Mouse (Mus musculus): Measurements from ENCODE around the gene Gpx4. TPM values are rescaled to one million over a fixed set of nuclear protein-coding genes. Genes with fewer than 3 reads are reported as not detected.

Gpx4 gene
- polyA plus RNA-seq (2014; fragmentation: Illumina TruSeq; extraction: RNeasy Lipid Tissue Mini Kit (QIAGEN cat#74804); ENCODE audit: low read depth, low replicate concordance), result 73.4 TPM

DNA sequence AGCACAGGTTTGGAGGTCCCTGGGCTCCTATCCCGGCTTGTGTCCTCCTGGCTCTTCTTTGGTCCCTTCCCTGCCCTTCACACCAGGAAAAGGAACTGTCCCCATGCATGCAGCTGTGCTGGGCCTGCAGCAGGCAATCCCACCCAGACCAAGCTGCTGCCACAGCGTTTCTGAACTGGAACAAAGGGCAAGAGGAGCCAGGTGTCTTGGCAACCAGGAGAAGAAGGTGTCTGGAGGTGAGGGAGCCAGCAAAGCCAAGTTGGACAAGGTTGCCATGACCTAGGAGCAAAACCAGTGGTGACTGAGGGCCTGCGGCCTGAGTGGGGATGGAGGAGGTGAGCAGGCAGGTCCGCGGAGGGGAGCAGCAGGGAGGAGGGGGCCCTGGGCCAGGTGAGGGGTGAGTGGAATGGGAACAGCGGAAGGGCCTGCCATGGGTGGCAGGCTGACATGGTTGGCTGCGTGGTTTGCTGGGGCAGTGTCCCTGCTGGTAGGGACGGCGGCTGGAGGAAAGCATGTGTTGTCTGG lies at the start of gene Gpx4:
Gpx4 (plus strand) TSS at position 126 of the 525 bp plus-strand sequence.

DNA sequence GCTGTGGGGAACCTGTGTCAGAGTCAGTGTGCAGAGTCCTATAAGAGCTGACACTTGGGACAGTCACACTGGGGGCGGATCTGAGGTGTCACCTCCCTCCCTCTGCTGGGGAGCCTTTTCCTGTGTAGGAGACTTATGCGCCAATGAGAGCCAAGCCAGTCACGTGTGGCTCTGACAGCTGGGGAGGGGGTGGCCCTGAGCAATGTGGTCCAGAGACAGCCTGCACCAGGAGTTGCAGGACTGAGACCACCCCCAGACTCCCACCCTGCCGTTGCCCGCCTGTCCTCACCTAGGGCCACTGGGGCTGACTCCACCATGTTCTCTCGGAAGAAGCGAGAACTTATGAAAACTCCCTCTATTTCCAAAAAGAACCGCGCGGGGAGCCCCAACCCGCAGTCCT lies 30.5 kb upstream of the Gpx4 start, which contains the start of gene Arhgap45:
Arhgap45 (plus strand) TSS at position 143 of the 400 bp plus-strand sequence.

DNA sequence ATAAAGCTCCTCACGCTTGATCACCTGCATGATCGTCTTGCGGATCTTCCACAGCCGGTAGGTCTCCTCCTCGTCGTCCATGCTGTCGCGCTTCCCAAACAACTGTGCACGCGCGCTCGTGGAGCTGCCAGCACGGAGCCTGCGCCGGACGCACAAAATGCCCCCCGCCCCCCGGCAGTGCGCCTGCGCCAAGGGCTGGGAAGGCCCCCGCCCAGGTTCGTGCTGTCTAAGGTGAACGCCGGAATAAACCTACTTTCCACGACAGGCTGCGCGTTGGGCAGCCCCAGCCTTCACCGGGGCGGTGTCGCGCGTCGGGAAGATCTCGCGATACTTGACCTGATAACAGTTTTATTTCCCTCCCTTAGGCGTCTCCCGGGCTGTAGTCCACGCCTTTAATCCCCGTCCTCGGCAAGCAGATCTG lies 7.4 kb upstream of the Gpx4 start, which contains the start of gene Polr2e:
Polr2e (minus strand) TSS at position 237 of the 421 bp plus-strand sequence.

DNA sequence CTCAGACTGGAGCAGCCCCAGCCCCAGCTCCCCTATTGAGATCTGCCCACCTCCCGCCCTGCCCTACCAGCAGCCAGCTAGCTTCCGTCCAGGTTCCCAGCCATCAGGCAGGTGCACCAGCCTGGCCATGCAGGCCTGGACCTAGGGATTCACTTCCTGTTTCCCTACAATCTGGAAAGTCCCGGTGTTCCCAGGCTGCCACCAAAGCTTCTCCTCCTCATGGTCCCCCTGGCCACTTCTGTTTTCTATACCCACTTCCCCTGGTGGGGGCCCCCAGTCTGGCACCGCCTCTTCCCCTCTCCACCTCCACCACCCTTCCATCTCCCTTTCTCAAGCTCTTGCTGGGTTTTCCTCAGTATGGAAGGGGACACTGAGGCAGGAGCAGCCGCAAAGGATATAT lies 58.5 kb downstream of the Gpx4 start, which contains the start of gene Sbno2:
Sbno2 (minus strand) TSS at position 112 of the 400 bp plus-strand sequence.

Other genes starting within 250 kb of the Gpx4 start
- not detected for gene Misp, start 226.2 kb upstream of the Gpx4 start, polyA plus RNA-seq (2014; fragmentation: Illumina TruSeq; extraction: RNeasy Lipid Tissue Mini Kit (QIAGEN cat#74804); ENCODE audit: low read depth, low replicate concordance)
- 29.0 TPM for gene Ptbp1, start 192.7 kb upstream of the Gpx4 start, polyA plus RNA-seq (2014; fragmentation: Illumina TruSeq; extraction: RNeasy Lipid Tissue Mini Kit (QIAGEN cat#74804); ENCODE audit: low read depth, low replicate concordance)
- not detected for gene Prtn3, start 172.7 kb upstream of the Gpx4 start, polyA plus RNA-seq (2014; fragmentation: Illumina TruSeq; extraction: RNeasy Lipid Tissue Mini Kit (QIAGEN cat#74804); ENCODE audit: low read depth, low replicate concordance)
- gene Plppr3, start 172.5 kb upstream of the Gpx4 start, polyA plus RNA-seq (2014; fragmentation: Illumina TruSeq; extraction: RNeasy Lipid Tissue Mini Kit (QIAGEN cat#74804); ENCODE audit: low read depth, low replicate concordance), result not detected
- gene Elane, start 160.9 kb upstream of the Gpx4 start, polyA plus RNA-seq (2014; fragmentation: Illumina TruSeq; extraction: RNeasy Lipid Tissue Mini Kit (QIAGEN cat#74804); ENCODE audit: low read depth, low replicate concordance), result not detected
- not detected for gene Cfd, start 156.3 kb upstream of the Gpx4 start, polyA plus RNA-seq (2014; fragmentation: Illumina TruSeq; extraction: RNeasy Lipid Tissue Mini Kit (QIAGEN cat#74804); ENCODE audit: low read depth, low replicate concordance)
- gene Med16, start 138.2 kb upstream of the Gpx4 start, polyA plus RNA-seq (2014; fragmentation: Illumina TruSeq; extraction: RNeasy Lipid Tissue Mini Kit (QIAGEN cat#74804); ENCODE audit: low read depth, low replicate concordance), result not detected
- not detected for gene Gm26602, start 136.3 kb upstream of the Gpx4 start, polyA plus RNA-seq (2014; fragmentation: Illumina TruSeq; extraction: RNeasy Lipid Tissue Mini Kit (QIAGEN cat#74804); ENCODE audit: low read depth, low replicate concordance)
- gene Kiss1r, start 130.2 kb upstream of the Gpx4 start, polyA plus RNA-seq (2014; fragmentation: Illumina TruSeq; extraction: RNeasy Lipid Tissue Mini Kit (QIAGEN cat#74804); ENCODE audit: low read depth, low replicate concordance), result not detected
- 5.4 TPM for gene R3hdm4, start 126.0 kb upstream of the Gpx4 start, polyA plus RNA-seq (2014; fragmentation: Illumina TruSeq; extraction: RNeasy Lipid Tissue Mini Kit (QIAGEN cat#74804); ENCODE audit: low read depth, low replicate concordance)
- 0.19 TPM for gene Arid3a, start 120.1 kb upstream of the Gpx4 start, polyA plus RNA-seq (2014; fragmentation: Illumina TruSeq; extraction: RNeasy Lipid Tissue Mini Kit (QIAGEN cat#74804); ENCODE audit: low read depth, low replicate concordance)
- gene Wdr18, start 87.0 kb upstream of the Gpx4 start, polyA plus RNA-seq (2014; fragmentation: Illumina TruSeq; extraction: RNeasy Lipid Tissue Mini Kit (QIAGEN cat#74804); ENCODE audit: low read depth, low replicate concordance), result 1.8 TPM
- gene Grin3b, start 76.5 kb upstream of the Gpx4 start, polyA plus RNA-seq (2014; fragmentation: Illumina TruSeq; extraction: RNeasy Lipid Tissue Mini Kit (QIAGEN cat#74804); ENCODE audit: low read depth, low replicate concordance), result not detected
- 1.4 TPM for gene Tmem259, start 62.8 kb upstream of the Gpx4 start, polyA plus RNA-seq (2014; fragmentation: Illumina TruSeq; extraction: RNeasy Lipid Tissue Mini Kit (QIAGEN cat#74804); ENCODE audit: low read depth, low replicate concordance)
- 0.66 TPM for gene Cnn2, start 58.6 kb upstream of the Gpx4 start, polyA plus RNA-seq (2014; fragmentation: Illumina TruSeq; extraction: RNeasy Lipid Tissue Mini Kit (QIAGEN cat#74804); ENCODE audit: low read depth, low replicate concordance)
- gene Abca7, start 50.7 kb upstream of the Gpx4 start, polyA plus RNA-seq (2014; fragmentation: Illumina TruSeq; extraction: RNeasy Lipid Tissue Mini Kit (QIAGEN cat#74804); ENCODE audit: low read depth, low replicate concordance), result 0.08 TPM
- gene Arhgap45, start 30.5 kb upstream of the Gpx4 start, polyA plus RNA-seq (2014; fragmentation: Illumina TruSeq; extraction: RNeasy Lipid Tissue Mini Kit (QIAGEN cat#74804); ENCODE audit: low read depth, low replicate concordance), result 0.13 TPM
- gene Polr2e, start 7.4 kb upstream of the Gpx4 start, polyA plus RNA-seq (2014; fragmentation: Illumina TruSeq; extraction: RNeasy Lipid Tissue Mini Kit (QIAGEN cat#74804); ENCODE audit: low read depth, low replicate concordance), result 0.85 TPM
- 0.64 TPM for gene Sbno2, start 58.4 kb downstream of the Gpx4 start, polyA plus RNA-seq (2014; fragmentation: Illumina TruSeq; extraction: RNeasy Lipid Tissue Mini Kit (QIAGEN cat#74804); ENCODE audit: low read depth, low replicate concordance)
- 9.5 TPM for gene Stk11, start 68.6 kb downstream of the Gpx4 start, polyA plus RNA-seq (2014; fragmentation: Illumina TruSeq; extraction: RNeasy Lipid Tissue Mini Kit (QIAGEN cat#74804); ENCODE audit: low read depth, low replicate concordance)
- 4.3 TPM for gene Atp5d, start 91.5 kb downstream of the Gpx4 start, polyA plus RNA-seq (2014; fragmentation: Illumina TruSeq; extraction: RNeasy Lipid Tissue Mini Kit (QIAGEN cat#74804); ENCODE audit: low read depth, low replicate concordance)
- gene Cbarp, start 93.7 kb downstream of the Gpx4 start, polyA plus RNA-seq (2014; fragmentation: Illumina TruSeq; extraction: RNeasy Lipid Tissue Mini Kit (QIAGEN cat#74804); ENCODE audit: low read depth, low replicate concordance), result not detected
- 5.2 TPM for gene Midn, start 101.1 kb downstream of the Gpx4 start, polyA plus RNA-seq (2014; fragmentation: Illumina TruSeq; extraction: RNeasy Lipid Tissue Mini Kit (QIAGEN cat#74804); ENCODE audit: low read depth, low replicate concordance)
- gene Cirbp, start 118.8 kb downstream of the Gpx4 start, polyA plus RNA-seq (2014; fragmentation: Illumina TruSeq; extraction: RNeasy Lipid Tissue Mini Kit (QIAGEN cat#74804); ENCODE audit: low read depth, low replicate concordance), result 8.9 TPM
- 1.1 TPM for gene 1600002K03Rik, start 125.8 kb downstream of the Gpx4 start, polyA plus RNA-seq (2014; fragmentation: Illumina TruSeq; extraction: RNeasy Lipid Tissue Mini Kit (QIAGEN cat#74804); ENCODE audit: low read depth, low replicate concordance)
- not detected for gene Efna2, start 132.3 kb downstream of the Gpx4 start, polyA plus RNA-seq (2014; fragmentation: Illumina TruSeq; extraction: RNeasy Lipid Tissue Mini Kit (QIAGEN cat#74804); ENCODE audit: low read depth, low replicate concordance)
- gene Mum1, start 179.3 kb downstream of the Gpx4 start, polyA plus RNA-seq (2014; fragmentation: Illumina TruSeq; extraction: RNeasy Lipid Tissue Mini Kit (QIAGEN cat#74804); ENCODE audit: low read depth, low replicate concordance), result 1.5 TPM
- gene Ndufs7, start 202.0 kb downstream of the Gpx4 start, polyA plus RNA-seq (2014; fragmentation: Illumina TruSeq; extraction: RNeasy Lipid Tissue Mini Kit (QIAGEN cat#74804); ENCODE audit: low read depth, low replicate concordance), result 3.2 TPM
- 20.3 TPM for gene Gamt, start 213.8 kb downstream of the Gpx4 start, polyA plus RNA-seq (2014; fragmentation: Illumina TruSeq; extraction: RNeasy Lipid Tissue Mini Kit (QIAGEN cat#74804); ENCODE audit: low read depth, low replicate concordance)
- gene Dazap1, start 214.3 kb downstream of the Gpx4 start, polyA plus RNA-seq (2014; fragmentation: Illumina TruSeq; extraction: RNeasy Lipid Tissue Mini Kit (QIAGEN cat#74804); ENCODE audit: low read depth, low replicate concordance), result 13.7 TPM
- 3.6 TPM for gene Rps15, start 245.3 kb downstream of the Gpx4 start, polyA plus RNA-seq (2014; fragmentation: Illumina TruSeq; extraction: RNeasy Lipid Tissue Mini Kit (QIAGEN cat#74804); ENCODE audit: low read depth, low replicate concordance)
- gene Apc2, start 248.8 kb downstream of the Gpx4 start, polyA plus RNA-seq (2014; fragmentation: Illumina TruSeq; extraction: RNeasy Lipid Tissue Mini Kit (QIAGEN cat#74804); ENCODE audit: low read depth, low replicate concordance), result not detected

All from liver, adult 10 weeks (tissue).